Mouse (Mus musculus) forebrain, embryonic 13.5 days (tissue): Measurements from ENCODE around the gene Tlk2. TPM values are rescaled to one million over a fixed set of nuclear protein-coding genes. Genes with fewer than 3 reads are reported as not detected.
A peak's percentile ranks its signal among the peaks of the same experiment; 100 is the strongest.

Experiments
- ATAC-seq: fragments of 200-750 bp; cut with Nextera tagmentation; 2 replicates; pipeline ENCODE4 v1.8.0; 2017
- H3K27ac ChIP-seq: fragments of 300-500 bp; sonication (generic); 2 replicates; pipeline ENCODE4 v1.5.1; 2015; ENCODE audit warnings: inconsistent platforms, mild to moderate bottlenecking, moderate library complexity
- H3K27me3 ChIP-seq: fragments of 300-500 bp; sonication (generic); 2 replicates; pipeline ENCODE4 v1.6.1; 2015; ENCODE audit warnings: mild to moderate bottlenecking, inconsistent platforms
- H3K36me3 ChIP-seq: fragments of 300-500 bp; sonication (generic); 2 replicates; pipeline ENCODE4 v1.6.1; 2015; ENCODE audit warnings: mild to moderate bottlenecking, inconsistent platforms; ENCODE audit not compliant: poor library complexity, severe bottlenecking
- H3K4me1 ChIP-seq: fragments of 300-500 bp; sonication (generic); 2 replicates; pipeline ENCODE4 v1.6.1; 2015; ENCODE audit warnings: inconsistent platforms
- H3K4me2 ChIP-seq: fragments of 300-500 bp; sonication (generic); 2 replicates; pipeline ENCODE4 v1.6.1; 2015; ENCODE audit warnings: inconsistent platforms, mild to moderate bottlenecking, moderate library complexity
- H3K4me3 ChIP-seq: fragments of 300-500 bp; sonication (generic); 2 replicates; pipeline ENCODE4 v1.5.1; 2015; ENCODE audit warnings: mild to moderate bottlenecking, inconsistent platforms
- H3K9ac ChIP-seq: fragments of 300-500 bp; sonication (generic); 2 replicates; pipeline ENCODE4 v1.6.1; 2015; ENCODE audit warnings: mild to moderate bottlenecking, inconsistent platforms
- H3K9me3 ChIP-seq: fragments of 300-500 bp; sonication (generic); replicated peaks from 2 replicates; pipeline ENCODE4 v1.6.1; 2016; ENCODE audit warnings: inconsistent platforms
- WGBS: fragments of 180-500 bp; shearing (Covaris S2); methylation state at CpG from one replicate; pipeline ENCODE4 v1.1.7; 2015; 5-methylcytosine and 5-hydroxymethylcytosine counted together
- polyA plus RNA-seq: library from polyadenylated mRNA; unstranded; fragments of >200 nt; fragmentation: Nextera tagmentation; extraction: Ambion mirVana; gene quantifications from 2 replicates; pipeline ENCODE4 v1.2.1, GENCODE M21; 2015

Gene Tlk2
- polyA plus RNA-seq, 1 experiment from 2014 or later = 21.0 TPM

- 96% methylated on average over 4 of the region's 4 CpGs for WGBS
These were observed 916 bp downstream of the Tlk2 start for GRCm38 (mm10) chr11:105179523-105179922.

GRCm38 (mm10) chr11:105180471-105181091 lies 2.0 kb downstream of the Tlk2 start:
- Histone ChIP-seq H3K27me3 (no peaks in the 10 kb centered on the region), H3K27ac (peak overlapping the region; percentile 93), H3K36me3 (peaks cover 25% of the 10 kb centered on the region), H3K4me3 (peak overlapping the region; percentile 93), H3K4me1 (peaks cover 22% of the 10 kb centered on the region), H3K9ac (peak overlapping the region; percentile 99), H3K9me3 (no peaks in the 10 kb centered on the region), H3K4me2 (peak overlapping the region; percentile 77)
- under 1% methylated on average over 35 of the region's 35 CpGs for WGBS
- ATAC-seq = no peak; the same call in none of the 2 replicates

More at GRCm38 (mm10) chr11:105179523-105179922, 916 bp downstream of the Tlk2 start:
- Histone ChIP-seq H3K36me3 (peaks cover 17% of the 10 kb centered on the region), H3K9ac (no peak overlapping the region), H3K27me3 (no peaks in the 10 kb centered on the region), H3K9me3 (no peaks in the 10 kb centered on the region), H3K4me3 (peak overlapping the region; percentile 93), H3K27ac (peak overlapping the region; percentile 19; the same call in 1 of the 2 replicates), H3K4me1 (peaks cover 22% of the 10 kb centered on the region), H3K4me2 (peak overlapping the region; percentile 77)
- no peak for ATAC-seq

GRCm38 (mm10) chr11:105181126-105181637 lies 2.6 kb downstream of the Tlk2 start:
- peak; percentile 97 for ATAC-seq
- H3K27ac ChIP-seq = peak overlapping the region; percentile 93
- H3K27me3 ChIP-seq = no peaks in the 10 kb centered on the region
- H3K4me3 ChIP-seq = peak overlapping the region; percentile 93
- H3K9ac ChIP-seq = peak overlapping the region; percentile 99
- under 1% methylated on average over 50 of the region's 60 CpGs for WGBS
- peak overlapping the region; percentile 77 for H3K4me2 ChIP-seq
- no peaks in the 10 kb centered on the region for H3K9me3 ChIP-seq
- peaks cover 30% of the 10 kb centered on the region for H3K36me3 ChIP-seq
- H3K4me1 ChIP-seq = peaks cover 22% of the 10 kb centered on the region

- Histone ChIP-seq H3K27me3 (no peaks in the 10 kb centered on the region), H3K36me3 (peaks cover 26% of the 10 kb centered on the region), H3K9ac (peak overlapping the region; percentile 99), H3K4me3 (peak overlapping the region; percentile 93), H3K4me2 (peak overlapping the region; percentile 70), H3K9me3 (no peaks in the 10 kb centered on the region), H3K27ac (peak overlapping the region; percentile 93), H3K4me1 (peaks cover 22% of the 10 kb centered on the region)
- ATAC-seq = peak; percentile 76
- WGBS = under 1% methylated on average over 38 of the region's 89 CpGs
These were observed 3.3 kb downstream of the Tlk2 start for GRCm38 (mm10) chr11:105181689-105182460.

GRCm38 (mm10) chr11:105182461-105182855 lies 3.9 kb downstream of the Tlk2 start:
- WGBS = 5% methylated on average over 4 of the region's 4 CpGs
- peaks cover 24% of the 10 kb centered on the region for H3K36me3 ChIP-seq
- peak overlapping the region; percentile 93 for H3K27ac ChIP-seq
- H3K4me2 ChIP-seq = peak overlapping the region; percentile 70
- no peaks in the 10 kb centered on the region for H3K27me3 ChIP-seq
- peak overlapping the region; percentile 93 for H3K4me3 ChIP-seq
- ATAC-seq = no peak
- H3K4me1 ChIP-seq = peaks cover 22% of the 10 kb centered on the region
- no peaks in the 10 kb centered on the region for H3K9me3 ChIP-seq
- peak overlapping the region; percentile 99 for H3K9ac ChIP-seq

GRCm38 (mm10) chr11:105184678-105185077 lies 6.1 kb downstream of the Tlk2 start:
- H3K36me3 ChIP-seq = peaks cover 18% of the 10 kb centered on the region
- no peak overlapping the region for H3K27ac ChIP-seq
- peaks cover 16% of the 10 kb centered on the region for H3K4me1 ChIP-seq
- no peak overlapping the region for H3K9ac ChIP-seq
- H3K9me3 ChIP-seq = no peaks in the 10 kb centered on the region
- no peaks in the 10 kb centered on the region for H3K27me3 ChIP-seq
- no peak for ATAC-seq
- WGBS = 91% methylated on average over 3 of the region's 3 CpGs
- H3K4me2 ChIP-seq = no peak overlapping the region
- no peak overlapping the region for H3K4me3 ChIP-seq

GRCm38 (mm10) chr11:105192186-105192585 lies 13.6 kb downstream of the Tlk2 start:
- Histone ChIP-seq H3K9me3 (no peaks in the 10 kb centered on the region), H3K9ac (no peak overlapping the region), H3K4me2 (no peak overlapping the region), H3K36me3 (peaks cover 6% of the 10 kb centered on the region; the same call in 1 of the 2 replicates), H3K4me1 (no peaks in the 10 kb centered on the region), H3K27me3 (no peaks in the 10 kb centered on the region), H3K4me3 (no peak overlapping the region), H3K27ac (no peak overlapping the region)
- 97% methylated on average over 3 of the region's 3 CpGs for WGBS
- ATAC-seq = no peak

GRCm38 (mm10) chr11:105196893-105197662 lies 18.5 kb downstream of the Tlk2 start:
- H3K4me3 ChIP-seq = no peak overlapping the region
- H3K36me3 ChIP-seq = peaks cover 2% of the 10 kb centered on the region; the same call in 1 of the 2 replicates
- H3K9ac ChIP-seq = no peak overlapping the region
- no peaks in the 10 kb centered on the region for H3K27me3 ChIP-seq
- ATAC-seq = no peak
- no peak overlapping the region for H3K4me2 ChIP-seq
- no peaks in the 10 kb centered on the region for H3K9me3 ChIP-seq
- 95% methylated on average over 4 of the region's 4 CpGs for WGBS
- no peak overlapping the region for H3K27ac ChIP-seq
- no peaks in the 10 kb centered on the region for H3K4me1 ChIP-seq

- ATAC-seq = no peak
- WGBS = 61% methylated on average over 3 of the region's 3 CpGs
These were observed 23.8 kb downstream of the Tlk2 start for GRCm38 (mm10) chr11:105202403-105202802.

GRCm38 (mm10) chr11:105210007-105210406 lies 31.4 kb downstream of the Tlk2 start:
- no peak overlapping the region for H3K4me3 ChIP-seq
- H3K27ac ChIP-seq = no peak overlapping the region
- 75% methylated on average over 1 of the region's 1 CpGs for WGBS
- H3K27me3 ChIP-seq = no peaks in the 10 kb centered on the region
- 0 out of 2 replicates have a peak, but pooled peaks cover 7% of the 10 kb centered on the region for H3K4me1 ChIP-seq
- no peak for ATAC-seq
- no peak overlapping the region for H3K4me2 ChIP-seq
- peaks cover 24% of the 10 kb centered on the region; the same call in 1 of the 2 replicates for H3K36me3 ChIP-seq
- no peak overlapping the region for H3K9ac ChIP-seq
- H3K9me3 ChIP-seq = no peaks in the 10 kb centered on the region

More at GRCm38 (mm10) chr11:105202403-105202802, 23.8 kb downstream of the Tlk2 start:
- Histone ChIP-seq H3K4me1 (peaks cover 7% of the 10 kb centered on the region), H3K9me3 (no peaks in the 10 kb centered on the region), H3K36me3 (no peaks in the 10 kb centered on the region), H3K27me3 (no peaks in the 10 kb centered on the region), H3K4me2 (no peak overlapping the region), H3K27ac (no peak overlapping the region), H3K9ac (no peak overlapping the region), H3K4me3 (no peak overlapping the region)

GRCm38 (mm10) chr11:105214257-105214656 lies 35.6 kb downstream of the Tlk2 start:
- Histone ChIP-seq H3K4me2 (no peak overlapping the region), H3K4me3 (no peak overlapping the region), H3K9me3 (no peaks in the 10 kb centered on the region), H3K27ac (no peak overlapping the region), H3K36me3 (peaks cover 27% of the 10 kb centered on the region; the same call in 1 of the 2 replicates), H3K9ac (no peak overlapping the region), H3K4me1 (0 out of 2 replicates have a peak, but pooled peaks cover 4% of the 10 kb centered on the region), H3K27me3 (no peaks in the 10 kb centered on the region)
- 100% methylated on average over 1 of the region's 1 CpGs for WGBS
- ATAC-seq = no peak
